Mouse (Mus musculus) liver, adult 2 months (tissue): ENCODE measurements around the gene Mdm4. TPM values are rescaled to one million over a fixed set of nuclear protein-coding genes. Genes with fewer than 3 reads are reported as not detected.
A peak's percentile ranks its signal among the peaks of the same experiment; 100 is the strongest.
"Not testable (repeated sequence)": the region's sequence is repeated elsewhere in the genome, so short reads cannot be mapped to it uniquely, and the experiment has no call there.

Source experiments
- DNase-seq: peaks from one replicate; pipeline ENCODE4 v3.0.0-alpha.2; 2011; ENCODE audit warnings: low read depth, low spot score; ENCODE audit errors: extremely low read depth
- H3K27ac ChIP-seq: fragments of 200-500 bp; replicated peaks from 2 replicates; pipeline ENCODE4 v1.5.1; 2012; ENCODE audit warnings: low read depth, mild to moderate bottlenecking, control low read depth, inconsistent platforms, low read length; ENCODE audit not compliant: insufficient read depth
- H3K27me3 ChIP-seq: fragments of 200-500 bp; 2 replicates; pipeline ENCODE4 v1.6.1; 2012; ENCODE audit warnings: mild to moderate bottlenecking, moderate library complexity, low read length, inconsistent platforms; ENCODE audit not compliant: control insufficient read depth, insufficient read depth
- H3K36me3 ChIP-seq: fragments of 200-500 bp; 2 replicates; pipeline ENCODE4 v1.6.1; 2012; ENCODE audit warnings: low read length, inconsistent platforms; ENCODE audit not compliant: control insufficient read depth, insufficient read depth
- H3K4me1 ChIP-seq: fragments of 200-500 bp; 2 replicates; pipeline ENCODE4 v1.6.1; 2011; ENCODE audit warnings: low read length; ENCODE audit not compliant: control insufficient read depth, insufficient read depth
- H3K4me3 ChIP-seq: fragments of 200-500 bp; 2 replicates; pipeline ENCODE4 v1.5.1; 2011; ENCODE audit warnings: low read depth, mild to moderate bottlenecking, control low read depth, low read length, moderate library complexity; ENCODE audit not compliant: insufficient read depth
- H3K79me2 ChIP-seq: fragments of 200-500 bp; 2 replicates; pipeline ENCODE4 v1.6.1; 2012; ENCODE audit warnings: inconsistent platforms, mild to moderate bottlenecking, low read length, moderate library complexity; ENCODE audit not compliant: control insufficient read depth, insufficient read depth
- H3K9ac ChIP-seq: fragments of 200-500 bp; 2 replicates; pipeline ENCODE4 v1.6.1; 2012; ENCODE audit warnings: low read depth, mild to moderate bottlenecking, control low read depth, inconsistent platforms, low read length
- CTCF ChIP-seq: fragments of 200-500 bp; IDR thresholded peaks from 2 replicates; pipeline ENCODE4 v1.5.1; 2011; ENCODE audit warnings: low read depth, low read length, control low read depth
- POLR2A ChIP-seq: fragments of 200-500 bp; IDR thresholded peaks from 2 replicates; pipeline ENCODE4 v1.6.1; 2011; ENCODE audit warnings: low read length, control low read depth; ENCODE audit not compliant: insufficient read depth; ENCODE audit errors: extremely low read depth
- WGBS: fragments of 180-500 bp; shearing (Covaris S2); methylation state at CpG from one replicate; pipeline ENCODE4 v1.1.7; 2018; 5-methylcytosine and 5-hydroxymethylcytosine counted together
- polyA plus RNA-seq: library from polyadenylated mRNA; depleted of rRNA; stranded (reverse); fragments of >200 nt; gene quantifications from 2 replicates; pipeline ENCODE4 v1.2.3, GENCODE M21; 2012
- total RNA-seq: library from RNA; depleted of rRNA; stranded (reverse); fragments of >200 nt; gene quantifications from 2 replicates; pipeline ENCODE4 v1.2.3, GENCODE M21; 2014

The Mdm4 gene
- total and polyA plus RNA-seq, 2 experiments, result 14.3 to 41.8 TPM

DNA sequence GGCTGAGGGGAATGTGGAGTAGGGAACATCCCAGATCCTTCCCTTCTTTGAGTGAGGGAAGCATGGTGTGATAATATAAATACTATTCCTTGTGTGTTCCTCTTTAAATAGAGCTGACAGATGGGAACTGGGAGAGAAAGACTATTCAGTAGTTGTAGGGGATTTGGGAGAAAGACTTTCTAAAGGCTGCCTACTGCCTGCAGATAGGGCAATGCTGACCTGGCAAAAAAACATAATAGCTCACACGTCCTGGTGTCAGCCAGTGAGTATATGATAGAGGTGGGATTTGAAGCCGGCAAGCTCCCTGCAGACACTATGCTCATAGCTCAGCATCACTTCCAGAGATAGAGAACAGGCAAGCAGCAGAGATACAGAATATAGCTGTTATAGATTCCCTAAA is 18.3 kb upstream of the Mdm4 start:
- Histone ChIP-seq H3K4me3 (no peak overlapping the region), H3K4me1 (peaks cover 6% of the 10 kb centered on the region), H3K36me3 (no peaks in the 10 kb centered on the region), H3K79me2 (peaks cover 2% of the 10 kb centered on the region; the same call in 1 of the 2 replicates), H3K9ac (no peak overlapping the region), H3K27ac (no peak overlapping the region), H3K27me3 (no peaks in the 10 kb centered on the region)
- WGBS, result 88% methylated on average over 2 of the region's 2 CpGs
- no peak for DNase-seq
- no peak for TF ChIP-seq CTCF
- no peak for TF ChIP-seq POLR2A

- Histone ChIP-seq H3K4me1 (peaks cover 6% of the 10 kb centered on the region), H3K36me3 (no peaks in the 10 kb centered on the region), H3K79me2 (no peaks in the 10 kb centered on the region; the same call in 1 of the 2 replicates), H3K9ac (peak overlapping the region; percentile 42), H3K27ac (peak overlapping the region; percentile 52; the same call in 1 of the 2 replicates), H3K4me3 (no peak overlapping the region), H3K27me3 (no peaks in the 10 kb centered on the region)
- 79% methylated on average over 8 of the region's 8 CpGs for WGBS
- no peak for DNase-seq
- TF ChIP-seq CTCF (no peak), POLR2A (no peak)
Measured at GRCm38 (mm10) chr1:133047575-133047974, 17.2 kb upstream of the Mdm4 start.

- 1% methylated on average over 40 of the region's 40 CpGs for WGBS
- peak; percentile 24 for DNase-seq
- peak overlapping the region; percentile 71 for H3K4me3 ChIP-seq
Measured at GRCm38 (mm10) chr1:133046441-133046931, 16.1 kb upstream of the Mdm4 start.

DNA sequence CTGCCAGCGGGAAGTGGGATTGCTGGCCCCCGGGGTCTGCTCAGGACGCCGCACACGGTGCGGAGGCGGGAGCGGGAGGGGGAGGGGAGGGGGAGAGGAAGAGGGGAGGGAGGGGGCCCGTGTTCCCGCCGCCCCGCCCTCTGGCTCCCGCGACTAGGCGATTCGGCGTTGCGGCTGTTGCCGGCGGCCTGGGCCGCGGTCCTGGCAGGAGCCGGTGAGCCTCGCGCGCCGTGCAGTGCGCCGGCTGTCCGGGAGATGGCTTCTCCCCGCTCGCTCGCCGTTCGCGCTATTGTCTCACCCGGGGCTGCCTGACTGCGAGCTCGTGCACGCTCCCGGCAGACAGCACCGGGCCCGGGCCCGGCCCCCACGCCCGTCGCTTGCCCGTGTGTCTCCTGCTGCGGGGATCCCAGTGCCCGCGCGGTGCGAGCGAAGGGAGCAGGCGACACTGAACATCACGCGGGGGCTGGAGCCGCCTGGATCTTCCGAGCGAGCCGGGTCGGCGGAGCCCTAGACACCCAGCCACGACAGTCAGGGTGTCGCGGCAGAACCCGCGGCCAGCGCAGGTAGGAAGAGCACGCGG is 15.6 kb upstream of the Mdm4 start:
- no peak for TF ChIP-seq POLR2A
- peak; percentile 60 for TF ChIP-seq CTCF
- peak overlapping the region; percentile 22 for H3K27ac ChIP-seq
- DNase-seq, result peak; percentile 44
- peaks cover 6% of the 10 kb centered on the region for H3K4me1 ChIP-seq
- peak overlapping the region; percentile 71 for H3K4me3 ChIP-seq
- WGBS, result under 1% methylated on average over 70 of the region's 71 CpGs
- H3K27me3 ChIP-seq, result no peaks in the 10 kb centered on the region
- H3K36me3 ChIP-seq, result no peaks in the 10 kb centered on the region
- H3K9ac ChIP-seq, result peak overlapping the region; percentile 74
- no peaks in the 10 kb centered on the region for H3K79me2 ChIP-seq

More at GRCm38 (mm10) chr1:133046441-133046931, 16.1 kb upstream of the Mdm4 start:
- Histone ChIP-seq H3K27ac (peak overlapping the region; percentile 22), H3K9ac (peak overlapping the region; percentile 74), H3K4me1 (peaks cover 6% of the 10 kb centered on the region), H3K79me2 (no peaks in the 10 kb centered on the region), H3K27me3 (no peaks in the 10 kb centered on the region), H3K36me3 (no peaks in the 10 kb centered on the region)
- no peak for TF ChIP-seq CTCF
- no peak for TF ChIP-seq POLR2A

- Histone ChIP-seq H3K27ac (peak within 1 kb of the TSS; percentile 22), H3K27me3 (no peaks in the 10 kb centered on the region), H3K79me2 (no peaks in the 10 kb centered on the region), H3K36me3 (no peaks in the 10 kb centered on the region), H3K9ac (peak within 1 kb of the TSS; percentile 74), H3K4me1 (peaks cover 6% of the 10 kb centered on the region), H3K4me3 (peak within 1 kb of the TSS; percentile 71)
- WGBS, result 8% methylated on average over 15 of the region's 15 CpGs
- TF ChIP-seq CTCF (no peak), POLR2A (no peak)
- DNase-seq, result no peak
Measured at GRCm38 (mm10) chr1:133045011-133045860, 14.9 kb upstream of the Mdm4 start, which contains the start of gene Pik3c2b. Gene Pik3c2b, plus strand, starts transcription at chr1:133045667.

DNA sequence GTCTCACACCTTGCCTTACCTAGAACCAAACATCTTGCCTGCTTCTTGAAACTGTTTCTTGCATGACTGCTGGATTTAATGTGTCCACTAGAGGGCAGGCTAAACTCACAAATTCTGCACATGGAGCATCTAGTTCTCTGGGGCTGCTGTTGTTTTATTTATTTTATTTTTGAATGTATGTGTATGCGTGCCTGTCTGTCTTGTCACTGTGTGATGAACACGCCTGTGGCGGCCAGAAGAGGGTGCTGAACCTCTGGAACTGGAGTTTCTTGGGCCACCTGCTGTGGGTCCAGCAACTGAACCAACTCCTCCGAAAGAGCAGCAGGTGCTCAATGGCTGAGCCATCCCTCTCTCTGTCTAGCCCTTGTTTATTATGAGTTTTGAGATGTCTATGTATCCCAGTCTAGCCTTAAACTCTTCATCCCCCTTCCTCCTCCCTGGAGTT is 9.2 kb upstream of the Mdm4 start:
- Histone ChIP-seq H3K4me1 (no peaks in the 10 kb centered on the region), H3K79me2 (no peaks in the 10 kb centered on the region), H3K27me3 (no peaks in the 10 kb centered on the region), H3K9ac (no peak overlapping the region), H3K4me3 (no peak overlapping the region), H3K36me3 (no peaks in the 10 kb centered on the region), H3K27ac (no peak overlapping the region)
- peak; percentile 43 for TF ChIP-seq CTCF
- no peak for TF ChIP-seq POLR2A
- peak; percentile 67 for DNase-seq
- 17% methylated on average over 4 of the region's 4 CpGs for WGBS

DNA sequence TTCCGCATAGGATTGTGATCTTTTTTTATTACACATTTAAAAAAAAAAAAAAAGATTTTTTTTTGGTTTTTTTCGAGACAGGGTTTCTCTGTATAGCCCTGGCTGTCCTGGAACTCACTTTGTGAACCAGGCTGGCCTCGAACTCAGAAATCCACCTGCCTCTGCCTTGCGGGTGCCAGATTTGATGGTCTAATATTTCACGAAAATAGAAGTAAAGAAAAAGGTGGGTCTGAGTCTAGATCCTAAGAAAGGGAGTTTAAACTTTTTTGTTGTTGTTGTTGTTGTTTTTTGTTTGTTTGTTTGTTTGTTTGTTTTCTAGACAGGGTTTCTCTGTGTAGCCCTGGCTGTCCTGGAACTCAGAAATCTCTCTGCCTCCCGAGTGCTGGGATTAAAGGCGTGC is 4.3 kb upstream of the Mdm4 start:
- not testable (repeated sequence) for H3K27ac ChIP-seq, H3K4me3 ChIP-seq, H3K27me3 ChIP-seq, H3K9ac ChIP-seq, DNase-seq, H3K79me2 ChIP-seq, H3K36me3 ChIP-seq, H3K4me1 ChIP-seq
- 92% methylated on average over 7 of the region's 7 CpGs for WGBS
